Mouse (Mus musculus): ENCODE measurements at regions not wholly inside any gene's neighbourhood (a gene's known extent, or its start where the extent isn't known, plus 50 kb on each side); places are given as distances from the start of the nearest gene placed in this dataset.

- TF ChIP-seq USF1 (IDR thresholded peaks at IDR 0.05; ENCODE audit: low read depth, low read length) (no peak), MAX (IDR thresholded peaks at IDR 0.05; ENCODE audit: low read length) (no peak), POLR2A (IDR thresholded peaks at IDR 0.05; ENCODE audit: low read depth, low read length) (no peak), CTCF (conservative IDR thresholded peaks at IDR 0.05 in 1 of 2, IDR thresholded peaks at IDR 0.05 in 1 of 2; ENCODE audit: low read depth in 2 of 2, low read length in 2 of 2) (no peak), RCOR1 (conservative IDR thresholded peaks at IDR 0.05; ENCODE audit: low read depth, low read length) (no peak), TCF12 (IDR thresholded peaks at IDR 0.05; ENCODE audit: low read depth, low read length) (no peak), JUN (IDR thresholded peaks at IDR 0.05; ENCODE audit: insufficient read depth, low read depth, low read length) (no peak), HCFC1 (IDR thresholded peaks at IDR 0.05; ENCODE audit: low read depth, low read length) (no peak)
Observed at GRCm38 (mm10) chr4:70776273-70776672, 241.5 kb upstream of the Megf9 start.
